Mouse (Mus musculus) lung, embryonic 14.5 days (tissue): Measurements from ENCODE around the gene Mbd3. TPM values are rescaled to one million over a fixed set of nuclear protein-coding genes. Genes with fewer than 3 reads are reported as not detected.

Experiments used
- ATAC-seq: fragments of 200-750 bp; cut with Nextera tagmentation; 2 replicates; pipeline ENCODE4 v1.8.0; 2017; ENCODE audit warnings: mild to moderate bottlenecking, moderate TSS enrichment, moderate library complexity; ENCODE audit not compliant: insufficient read depth
- DNase-seq: peaks from one replicate; pipeline ENCODE4 v3.0.0-alpha.2; 2015
- H3K27ac ChIP-seq: fragments of 300-500 bp; sonication (generic); 2 replicates; pipeline ENCODE4 v1.5.1; 2014; ENCODE audit warnings: low read depth, mild to moderate bottlenecking, moderate library complexity
- H3K27me3 ChIP-seq: fragments of 300-500 bp; sonication (generic); 2 replicates; pipeline ENCODE4 v1.6.1; 2014; ENCODE audit warnings: low read length, control low read depth; ENCODE audit not compliant: insufficient read depth
- H3K36me3 ChIP-seq: fragments of 300-500 bp; sonication (generic); 2 replicates; pipeline ENCODE4 v1.6.1; 2014; ENCODE audit warnings: control low read depth; ENCODE audit not compliant: insufficient read depth
- H3K4me1 ChIP-seq: fragments of 300-500 bp; sonication (generic); 2 replicates; pipeline ENCODE4 v1.6.1; 2014; ENCODE audit warnings: antibody characterized with exemption, control low read depth; ENCODE audit not compliant: insufficient read depth
- H3K4me2 ChIP-seq: fragments of 300-500 bp; sonication (generic); 2 replicates; pipeline ENCODE4 v1.6.1; 2014; ENCODE audit warnings: mild to moderate bottlenecking
- H3K4me3 ChIP-seq: fragments of 300-500 bp; sonication (generic); 2 replicates; pipeline ENCODE4 v1.5.1; 2014; ENCODE audit warnings: low read depth, low read length
- H3K9ac ChIP-seq: fragments of 300-500 bp; sonication (generic); 2 replicates; pipeline ENCODE4 v1.6.1; 2014
- H3K9me3 ChIP-seq: fragments of 300-500 bp; sonication (generic); 2 replicates; pipeline ENCODE4 v1.6.1; 2016; ENCODE audit warnings: low read depth, low read length, control low read depth
- CTCF ChIP-seq: IDR thresholded peaks from 2 replicates; pipeline ENCODE4 v1.5.1; 2016; ENCODE audit warnings: antibody characterized with exemption, low read depth
- WGBS: fragments of 180-500 bp; shearing (Covaris S2); extraction: QIAGEN DNeasy Blood & Tissue Kit; methylation state at CpG from one replicate; pipeline ENCODE4 v1.1.7; 2014; 5-methylcytosine and 5-hydroxymethylcytosine counted together
- polyA plus RNA-seq: library from polyadenylated mRNA; unstranded; fragments of >200 nt; fragmentation: Nextera tagmentation; extraction: Ambion mirVana; gene quantifications from 2 replicates; pipeline ENCODE4 v1.2.1, GENCODE M21; 2014

Mbd3 gene
- polyA plus RNA-seq, 1 experiment from 2014 or later = 268 TPM

DNA sequence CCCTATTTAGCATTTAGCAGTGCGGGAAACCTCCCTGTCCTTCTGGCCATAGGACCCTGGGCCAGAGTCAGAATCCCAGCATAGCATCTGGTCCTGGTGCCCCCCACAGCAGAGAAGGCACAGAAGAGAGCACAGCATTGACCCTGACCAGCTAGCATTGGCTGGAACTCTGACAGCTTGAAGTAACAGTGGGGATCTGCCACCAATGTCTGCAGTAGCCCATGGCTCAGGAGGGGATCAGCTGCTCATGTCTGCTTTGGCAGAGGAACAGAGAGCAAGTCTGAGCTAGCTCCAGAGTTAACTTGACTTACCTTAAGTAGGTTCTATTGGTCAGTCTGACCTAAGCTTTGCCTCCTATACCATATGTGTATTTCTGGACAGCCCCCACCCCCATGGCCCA, 18.5 kb upstream of the Mbd3 start:
- Histone ChIP-seq H3K9ac (no peak overlapping the region), H3K27me3 (no peaks in the 10 kb centered on the region), H3K4me2 (no peak overlapping the region), H3K4me1 (no peaks in the 10 kb centered on the region), H3K4me3 (no peak overlapping the region), H3K36me3 (peaks cover 100% of the 10 kb centered on the region), H3K9me3 (no peaks in the 10 kb centered on the region), H3K27ac (no peak overlapping the region)
- 91% methylated on average over 1 of the region's 1 CpGs for WGBS
- no peak for DNase-seq
- ATAC-seq = no peak
- no peak for TF ChIP-seq CTCF

DNA sequence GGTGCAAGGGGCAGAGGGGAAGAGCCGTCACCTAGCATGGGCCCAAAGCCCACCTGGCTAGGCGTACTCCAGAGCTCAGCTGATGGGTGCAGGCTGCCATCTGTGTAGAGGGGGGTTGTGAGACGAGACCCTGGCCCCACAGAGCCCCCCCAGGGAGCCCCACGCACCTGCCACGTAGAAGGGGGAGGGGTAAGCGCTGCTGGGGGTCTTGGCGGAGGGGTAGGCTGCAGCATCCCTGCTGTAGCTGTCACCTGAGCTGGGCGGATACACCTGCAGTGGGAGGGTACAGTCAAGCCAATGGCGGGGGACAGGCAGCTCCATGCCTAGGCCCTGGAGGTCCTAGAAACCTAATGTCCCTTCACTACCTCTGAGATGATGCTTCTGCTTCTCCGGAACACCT, 18.0 kb upstream of the Mbd3 start:
- Histone ChIP-seq H3K4me1 (no peaks in the 10 kb centered on the region), H3K4me3 (no peak overlapping the region), H3K36me3 (peaks cover 100% of the 10 kb centered on the region), H3K9ac (no peak overlapping the region), H3K27ac (no peak overlapping the region), H3K4me2 (no peak overlapping the region), H3K9me3 (no peaks in the 10 kb centered on the region), H3K27me3 (no peaks in the 10 kb centered on the region)
- DNase-seq (no peak), ATAC-seq (no peak)
- TF ChIP-seq CTCF = no peak
- WGBS = 94% methylated on average over 10 of the region's 10 CpGs

DNA sequence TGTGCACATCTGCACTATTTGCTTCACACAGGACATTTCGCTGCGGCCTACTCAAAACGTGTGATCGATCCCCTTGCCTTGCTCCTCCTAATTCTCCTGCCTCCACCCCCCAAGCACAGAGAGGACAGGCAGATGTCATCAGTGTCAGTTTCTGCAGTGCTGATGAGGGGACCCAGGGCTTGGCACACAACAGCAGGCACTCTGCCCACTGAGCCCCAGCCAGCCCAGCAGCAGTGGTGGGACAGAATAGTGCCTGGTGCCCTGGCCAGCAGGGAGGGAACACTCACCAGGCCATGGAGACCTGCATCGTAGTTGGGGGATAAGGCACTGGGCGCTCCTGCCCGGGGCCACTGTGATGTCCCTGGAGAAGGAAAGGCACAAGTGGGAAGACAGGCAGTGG, 16.2 kb upstream of the Mbd3 start:
- no peak for ATAC-seq
- WGBS = 89% methylated on average over 7 of the region's 7 CpGs

DNA sequence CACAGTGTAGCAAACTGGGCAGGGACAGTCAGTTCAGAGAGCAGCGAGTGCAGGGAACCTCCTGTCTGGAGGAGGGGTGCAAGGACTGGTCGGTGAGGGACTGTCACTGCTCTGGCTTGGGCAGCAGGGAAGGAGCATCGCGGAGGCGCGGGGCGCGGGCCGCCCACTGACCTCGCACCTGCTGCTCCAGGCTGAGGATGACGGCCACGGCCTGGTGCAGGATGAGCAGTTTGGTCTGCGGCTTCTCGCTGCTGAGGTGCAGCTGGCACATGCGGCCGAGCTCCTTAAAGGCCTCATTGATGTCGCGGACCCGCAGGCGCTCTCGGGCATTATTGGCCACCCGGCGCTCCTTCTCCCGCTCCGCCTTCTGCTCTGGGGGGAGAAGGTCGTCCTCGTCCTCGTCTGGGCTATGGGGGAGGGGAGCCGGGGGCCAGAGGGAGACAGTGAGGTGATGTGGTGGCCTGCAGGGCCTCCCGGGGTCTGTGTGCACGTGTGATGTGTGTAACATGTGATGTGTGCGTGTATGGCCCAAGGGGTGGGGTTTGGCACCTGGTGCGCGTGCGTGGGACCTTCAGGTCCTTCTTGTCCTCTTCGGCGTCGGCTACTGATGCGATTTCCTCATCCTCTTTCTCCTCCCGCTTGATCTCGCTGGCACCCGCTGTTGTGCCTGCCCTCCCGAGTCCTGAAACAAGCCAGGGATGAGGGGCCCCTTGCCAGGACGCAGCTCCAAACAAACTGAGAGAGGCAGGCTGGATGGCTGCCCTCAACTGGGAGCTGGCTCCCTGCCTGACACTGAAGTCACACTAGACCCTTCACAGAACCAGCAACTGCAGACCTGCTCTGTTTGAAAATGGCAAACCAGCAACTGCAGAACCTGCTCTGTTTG, 13.5 kb upstream of the Mbd3 start:
- Histone ChIP-seq H3K9me3 (no peaks in the 10 kb centered on the region), H3K9ac (no peak overlapping the region), H3K27me3 (no peaks in the 10 kb centered on the region), H3K4me3 (no peak overlapping the region), H3K27ac (no peak overlapping the region), H3K4me1 (no peaks in the 10 kb centered on the region), H3K36me3 (peaks cover 93% of the 10 kb centered on the region), H3K4me2 (no peak overlapping the region)
- WGBS = 83% methylated on average over 44 of the region's 44 CpGs
- ATAC-seq (no peak), DNase-seq (peak; percentile 47)
- no peak for TF ChIP-seq CTCF

More for the DNA sequence above, 16.2 kb upstream of the Mbd3 start:
- no peak for TF ChIP-seq CTCF
- Histone ChIP-seq H3K36me3 (peaks cover 100% of the 10 kb centered on the region), H3K4me1 (no peaks in the 10 kb centered on the region), H3K27ac (no peak overlapping the region), H3K27me3 (no peaks in the 10 kb centered on the region), H3K4me2 (no peak overlapping the region), H3K4me3 (no peak overlapping the region), H3K9ac (no peak overlapping the region), H3K9me3 (no peaks in the 10 kb centered on the region)
- DNase-seq = no peak

GRCm38 (mm10) chr10:80407924-80408323, 8.6 kb upstream of the Mbd3 start:
- peaks cover 7% of the 10 kb centered on the region for H3K4me1 ChIP-seq
- H3K4me3 ChIP-seq = no peak overlapping the region
- H3K4me2 ChIP-seq = peak overlapping the region; percentile 99
- peaks cover 57% of the 10 kb centered on the region for H3K36me3 ChIP-seq
- H3K27ac ChIP-seq = peak overlapping the region; percentile 61; the same call in 1 of the 2 replicates
- DNase-seq (no peak), ATAC-seq (no peak)
- H3K27me3 ChIP-seq = no peaks in the 10 kb centered on the region
- 37% methylated on average over 4 of the region's 4 CpGs for WGBS
- H3K9me3 ChIP-seq = no peaks in the 10 kb centered on the region
- no peak for TF ChIP-seq CTCF
- no peak overlapping the region for H3K9ac ChIP-seq

DNA sequence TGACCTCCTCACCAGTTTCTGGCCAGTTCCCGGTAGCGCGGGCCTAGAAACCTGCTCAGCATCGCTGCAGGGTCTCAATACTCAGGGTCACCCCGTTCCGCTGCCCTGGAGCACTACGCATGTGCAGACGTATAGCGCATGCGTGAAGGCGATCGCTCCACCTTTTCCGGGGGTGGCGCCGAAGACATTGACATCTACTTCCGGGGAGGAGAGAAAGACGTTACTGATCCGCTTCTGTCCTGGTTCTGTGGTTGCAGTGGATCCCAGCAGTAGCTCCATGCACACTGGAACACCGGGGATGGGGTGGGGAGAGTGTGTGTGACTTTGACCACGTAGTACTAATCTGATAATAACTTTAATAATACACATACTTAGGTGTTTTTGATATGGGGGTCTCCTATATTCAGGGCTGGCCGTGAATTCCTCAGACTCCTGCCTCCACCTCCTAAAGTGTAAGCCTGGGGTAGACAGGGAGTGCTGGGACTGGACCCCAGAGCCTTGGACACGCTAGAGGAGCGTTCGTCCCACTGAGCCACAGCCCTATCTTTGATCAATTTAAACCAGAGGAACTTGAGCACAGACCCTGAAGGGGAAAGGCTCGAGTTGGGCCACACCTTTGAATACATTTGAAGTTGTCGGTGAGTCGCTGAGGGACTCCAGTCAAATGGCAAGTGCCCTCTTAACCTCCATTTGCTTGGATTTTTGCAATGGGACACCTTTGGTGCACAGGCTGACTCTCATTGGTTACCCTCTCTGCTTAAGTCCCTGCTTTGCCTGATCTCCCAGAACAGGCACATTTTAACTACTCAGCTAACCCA, 7.5 kb upstream of the Mbd3 start, which contains the start of gene Uqcr11:
Gene Uqcr11 (minus strand): TSS at position 147 of the 818 bp plus-strand sequence.
- peaks cover 57% of the 10 kb centered on the region for H3K36me3 ChIP-seq
- H3K27ac ChIP-seq = peak within 1 kb of the TSS; percentile 61
- peak within 1 kb of the TSS; percentile 84 for H3K9ac ChIP-seq
- ATAC-seq (peak; percentile 77), DNase-seq (peak; percentile 97)
- peaks cover 7% of the 10 kb centered on the region for H3K4me1 ChIP-seq
- H3K4me3 ChIP-seq = peak within 1 kb of the TSS; percentile 94
- no peak for TF ChIP-seq CTCF
- H3K9me3 ChIP-seq = no peaks in the 10 kb centered on the region
- 1% methylated on average over 27 of the region's 27 CpGs for whole genome bisulfite sequencing
- peak within 1 kb of the TSS; percentile 99 for H3K4me2 ChIP-seq
- no peaks in the 10 kb centered on the region for H3K27me3 ChIP-seq
